Mouse (Mus musculus): ENCODE measurements around the gene Ncor2.

- TF ChIP-seq POLR2A (IDR thresholded peaks at IDR 0.05; ENCODE audit: borderline replicate concordance, low read depth, low read length) (no peak), CTCF (IDR thresholded peaks at IDR 0.05; ENCODE audit: low read depth, low read length) (no peak)
Observed at GRCm38 (mm10) chr5:125223961-125224360, 44.9 kb upstream of the Ncor2 start.
